Mouse (Mus musculus) effector memory CD4-positive, alpha-beta T cell, adult 5 months (primary cell): Measurements from ENCODE around the gene Cd209f. TPM values are rescaled to one million over a fixed set of nuclear protein-coding genes. Genes with fewer than 3 reads are reported as not detected.

Experiments
- polyA plus RNA-seq: library from polyadenylated mRNA; unstranded; fragments of 100-300 nt; shearing (Covaris generic); gene quantifications from one replicate; pipeline ENCODE4 v1.2.1, GENCODE M21; 2017

Cd209f gene
- polyA plus RNA-seq = not detected

DNA sequence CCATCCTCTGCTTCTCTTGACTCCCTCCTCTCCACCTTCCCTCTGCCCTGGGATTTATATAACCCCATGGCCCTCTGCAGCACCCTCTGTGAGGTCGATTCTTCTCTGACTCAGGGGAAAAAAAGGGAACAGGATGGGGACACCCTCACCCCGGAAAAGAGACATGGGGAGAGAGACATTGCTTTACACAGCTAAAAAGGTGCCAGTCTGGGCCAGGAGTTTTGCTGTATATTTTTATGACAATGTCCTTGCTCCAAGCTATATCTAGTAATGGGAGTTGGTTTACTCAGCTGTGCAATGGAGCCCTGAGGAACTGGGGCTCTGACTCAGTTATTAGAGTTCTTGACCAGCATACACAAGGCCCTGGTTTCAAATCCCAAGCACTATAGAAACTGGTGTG, at the start of gene Cd209f:
TSS of gene Cd209f (minus strand) at position 101 of the 400 bp plus-strand sequence.

GRCm38 (mm10) chr8:4133798-4134197, 28.2 kb upstream of the Cd209f start, which contains the start of gene Cd209g:
TSS of gene Cd209g (plus strand) at chr8:4134098.

Other genes starting within 250 kb of the Cd209f start
- gene Cd209d, start 227.3 kb downstream of the Cd209f start, polyA plus RNA-seq = not detected
- gene Cd209b, start 179.0 kb downstream of the Cd209f start, polyA plus RNA-seq = not detected
- gene Cd209c, start 151.1 kb downstream of the Cd209f start, polyA plus RNA-seq = 1.3 TPM
- gene Cd209g, start 28.3 kb upstream of the Cd209f start, polyA plus RNA-seq = 0.14 TPM
- 16.1 TPM for gene Evi5l, start 60.7 kb upstream of the Cd209f start, polyA plus RNA-seq
- gene Prr36, start 111.6 kb upstream of the Cd209f start, polyA plus RNA-seq = 0.12 TPM
- gene Lrrc8e, start 121.0 kb upstream of the Cd209f start, polyA plus RNA-seq = 0.11 TPM
- gene Map2k7, start 132.9 kb upstream of the Cd209f start, polyA plus RNA-seq = 84.7 TPM
- not detected for gene Gm49320, start 133.0 kb upstream of the Cd209f start, polyA plus RNA-seq
- 3.8 TPM for gene Tgfbr3l, start 142.4 kb upstream of the Cd209f start, polyA plus RNA-seq
- gene Snapc2, start 147.2 kb upstream of the Cd209f start, polyA plus RNA-seq = 19.7 TPM
- 0.52 TPM for gene Ctxn1, start 153.4 kb upstream of the Cd209f start, polyA plus RNA-seq
- gene Timm44, start 170.1 kb upstream of the Cd209f start, polyA plus RNA-seq = 49.7 TPM
- 7.8 TPM for gene Ccl25, start 219.4 kb upstream of the Cd209f start, polyA plus RNA-seq
- 244 TPM for gene Elavl1, start 219.6 kb upstream of the Cd209f start, polyA plus RNA-seq